Mouse (Mus musculus) thymus, postnatal 14 days (tissue): ENCODE measurements around the gene Defb26.

ENCODE experiments used
- DNase-seq: peaks from one replicate; pipeline ENCODE4 v3.0.0; 2021

The Defb26 gene

GRCm38 (mm10) chr2:152511592-152511991 lies at the start of gene Defb26:
TSS of gene Defb26 (minus strand) at chr2:152511692.
- no peak for DNase-seq

GRCm38 (mm10) chr2:152556655-152557054 lies 45.2 kb upstream of the Defb26 start:
- no peak for DNase-seq

GRCm38 (mm10) chr2:152553774-152554423 lies 42.4 kb upstream of the Defb26 start:
- peak; percentile 36 for DNase-seq

GRCm38 (mm10) chr2:152548124-152548523 lies 36.6 kb upstream of the Defb26 start:
- DNase-seq = no peak

- DNase-seq = peak; percentile 7
Measured at GRCm38 (mm10) chr2:152544691-152545090, 33.2 kb upstream of the Defb26 start.

GRCm38 (mm10) chr2:152543478-152543877 lies 32.0 kb upstream of the Defb26 start:
- DNase-seq = no peak

- no peak for DNase-seq
Measured at GRCm38 (mm10) chr2:152542897-152543296, 31.4 kb upstream of the Defb26 start.

- DNase-seq = no peak
Measured at GRCm38 (mm10) chr2:152541979-152542378, 30.5 kb upstream of the Defb26 start.

GRCm38 (mm10) chr2:152539944-152540710 lies 28.6 kb upstream of the Defb26 start, which contains the start of gene Defb29:
TSS of gene Defb29 (minus strand) at chr2:152540098.
- no peak for DNase-seq

- no peak for DNase-seq
Measured at GRCm38 (mm10) chr2:152517981-152518380, 6.5 kb upstream of the Defb26 start, which contains the start of gene Defb28. TSS of gene Defb28 (plus strand) at chr2:152518255.

GRCm38 (mm10) chr2:152516084-152516483 lies 4.6 kb upstream of the Defb26 start:
- no peak for DNase-seq

- DNase-seq = no peak
Measured at GRCm38 (mm10) chr2:152503950-152504349, 7.5 kb downstream of the Defb26 start.

GRCm38 (mm10) chr2:152500863-152501229 lies 10.6 kb downstream of the Defb26 start:
- DNase-seq = no peak

- no peak for DNase-seq
Measured at GRCm38 (mm10) chr2:152500204-152500862, 11.2 kb downstream of the Defb26 start.

GRCm38 (mm10) chr2:152498020-152498419 lies 13.5 kb downstream of the Defb26 start:
- no peak for DNase-seq

- DNase-seq = no peak
Measured at GRCm38 (mm10) chr2:152493151-152493550, 18.3 kb downstream of the Defb26 start.

GRCm38 (mm10) chr2:152490038-152490437 lies 21.5 kb downstream of the Defb26 start, which contains the start of gene Defb22:
TSS of gene Defb22 (minus strand) at chr2:152490138.
- DNase-seq = no peak

GRCm38 (mm10) chr2:152487024-152487423 lies 24.5 kb downstream of the Defb26 start:
- no peak for DNase-seq

GRCm38 (mm10) chr2:152481726-152482125 lies 29.8 kb downstream of the Defb26 start:
- no peak for DNase-seq

- no peak for DNase-seq
Measured at GRCm38 (mm10) chr2:152480881-152481280, 30.6 kb downstream of the Defb26 start.

GRCm38 (mm10) chr2:152476763-152477162 lies 34.7 kb downstream of the Defb26 start, which contains the start of gene Defb20:
TSS of gene Defb20 (plus strand) at chr2:152477063.
- DNase-seq = no peak

GRCm38 (mm10) chr2:152472434-152472833 lies 39.1 kb downstream of the Defb26 start:
- no peak for DNase-seq

GRCm38 (mm10) chr2:152470973-152471372 lies 40.5 kb downstream of the Defb26 start:
- DNase-seq = peak; percentile 20
